Mouse (Mus musculus) heart, embryonic 14.5 days (tissue): ENCODE results near the gene Paqr9. TPM values are rescaled to one million over a fixed set of nuclear protein-coding genes. Genes with fewer than 3 reads are reported as not detected.

ENCODE experiments used
- ATAC-seq: fragments of 200-750 bp; cut with Nextera tagmentation; 2 replicates; pipeline ENCODE4 v1.8.0; 2017; ENCODE audit warnings: low read depth, moderate TSS enrichment; ENCODE audit not compliant: insufficient number of reproducible peaks, insufficient read depth, low FRiP score
- H3K27ac ChIP-seq, 2 experiments: fragments of 200-500 bp in 1 of 2; fragments of 300-500 bp in 1 of 2; sonication (generic) in 1 of 2; replicated peaks in 1 of 2; 2 replicates each; pipeline ENCODE4 v1.5.1; 2012 to 2014; ENCODE audit warnings: low read depth in 2 of 2, low read length in 2 of 2, control low read depth in 1 of 2, mild to moderate bottlenecking in 1 of 2, mixed read lengths in 1 of 2; ENCODE audit not compliant: control insufficient read depth in 1 of 2, insufficient read depth in 1 of 2
- H3K27me3 ChIP-seq: fragments of 300-500 bp; sonication (generic); 2 replicates; pipeline ENCODE4 v1.6.1; 2014; ENCODE audit warnings: mild to moderate bottlenecking, low read length, control low read depth; ENCODE audit not compliant: control insufficient read depth, insufficient read depth
- H3K36me3 ChIP-seq: fragments of 300-500 bp; sonication (generic); 2 replicates; pipeline ENCODE4 v1.6.1; 2014; ENCODE audit warnings: mild to moderate bottlenecking, control low read depth, low read length, mixed read lengths; ENCODE audit not compliant: control insufficient read depth, insufficient read depth
- H3K4me1 ChIP-seq, 2 experiments: fragments of 200-500 bp in 1 of 2; fragments of 300-500 bp in 1 of 2; sonication (generic) in 1 of 2; 2 replicates each; pipeline ENCODE4 v1.6.1; 2012 to 2014; ENCODE audit warnings: low read length in 2 of 2, control low read depth in 1 of 2, mixed read lengths in 1 of 2; ENCODE audit not compliant: control insufficient read depth in 2 of 2, insufficient read depth in 2 of 2
- H3K4me2 ChIP-seq: fragments of 300-500 bp; sonication (generic); 2 replicates; pipeline ENCODE4 v1.6.1; 2014; ENCODE audit warnings: mild to moderate bottlenecking, low read length
- H3K4me3 ChIP-seq, 2 experiments: fragments of 200-500 bp in 1 of 2; fragments of 300-500 bp in 1 of 2; sonication (generic) in 1 of 2; 2 replicates each; pipeline ENCODE4 v1.5.1; 2012 to 2014; ENCODE audit warnings: low read length in 2 of 2, mild to moderate bottlenecking in 2 of 2, control low read depth in 1 of 2, low read depth in 1 of 2, moderate library complexity in 1 of 2; ENCODE audit not compliant: control insufficient read depth in 1 of 2, insufficient read depth in 1 of 2
- H3K9ac ChIP-seq: fragments of 300-500 bp; sonication (generic); 2 replicates; pipeline ENCODE4 v1.6.1; 2014; ENCODE audit warnings: mild to moderate bottlenecking, low read length
- H3K9me3 ChIP-seq: fragments of 300-500 bp; sonication (generic); 2 replicates; pipeline ENCODE4 v1.6.1; 2016; ENCODE audit warnings: low read length, control low read depth; ENCODE audit not compliant: control insufficient read depth
- WGBS: fragments of 180-500 bp; shearing (Covaris S2); extraction: QIAGEN DNeasy Blood & Tissue Kit; methylation state at CpG from one replicate; pipeline ENCODE4 v1.1.7; 2014; 5-methylcytosine and 5-hydroxymethylcytosine counted together
- polyA plus RNA-seq: library from polyadenylated mRNA; unstranded; fragments of >200 nt; fragmentation: Nextera tagmentation; extraction: Ambion mirVana; gene quantifications from 2 replicates; pipeline ENCODE4 v1.2.1, GENCODE M21; 2014

The Paqr9 gene
- polyA plus RNA-seq, 1 experiment from 2014 or later = 0.91 TPM

DNA sequence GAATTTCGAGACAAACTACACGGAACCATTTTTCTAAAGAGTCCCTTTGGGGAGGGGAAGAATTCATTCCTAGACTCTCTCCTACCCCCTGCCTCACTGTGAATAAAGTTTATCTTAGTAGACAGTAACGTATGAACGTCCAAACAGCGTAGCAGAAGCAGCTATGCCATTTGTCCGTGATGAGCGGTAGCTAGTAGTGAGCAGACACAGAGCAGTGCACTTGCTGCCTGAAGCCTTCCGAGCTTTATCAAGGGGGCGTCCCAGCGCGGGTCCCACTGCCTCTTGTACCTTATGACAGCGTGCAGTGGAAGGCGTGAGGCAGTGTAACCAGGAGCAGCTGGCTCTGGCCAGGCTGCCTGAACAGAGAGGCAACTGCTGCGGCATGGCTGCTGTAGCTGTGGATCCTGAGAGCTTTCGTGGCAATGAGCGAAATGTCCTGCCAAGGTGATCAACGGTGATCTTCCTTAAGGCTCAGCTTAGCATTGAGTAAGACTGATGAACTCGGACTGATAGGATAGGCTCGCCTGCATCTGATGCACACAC, 38.8 kb downstream of the Paqr9 start:
- peak overlapping the region; percentile 45 for H3K9ac ChIP-seq
- no peaks in the 10 kb centered on the region for H3K27me3 ChIP-seq
- 32% methylated on average over 19 of the region's 19 CpGs for WGBS
- H3K4me1 ChIP-seq = peaks cover 0 to under 1% of the 10 kb centered on the region in 2 experiments; a peak in 1 of 4 replicates
- no peaks in the 10 kb centered on the region for H3K9me3 ChIP-seq
- no peak overlapping the region for H3K27ac ChIP-seq
- peak overlapping the region; percentile 62 for H3K4me2 ChIP-seq
- H3K36me3 ChIP-seq = no peaks in the 10 kb centered on the region
- ATAC-seq = no peak
- H3K4me3 ChIP-seq = peak overlapping the region; percentile 3 to 24; a peak in 3 of 4 replicates

DNA sequence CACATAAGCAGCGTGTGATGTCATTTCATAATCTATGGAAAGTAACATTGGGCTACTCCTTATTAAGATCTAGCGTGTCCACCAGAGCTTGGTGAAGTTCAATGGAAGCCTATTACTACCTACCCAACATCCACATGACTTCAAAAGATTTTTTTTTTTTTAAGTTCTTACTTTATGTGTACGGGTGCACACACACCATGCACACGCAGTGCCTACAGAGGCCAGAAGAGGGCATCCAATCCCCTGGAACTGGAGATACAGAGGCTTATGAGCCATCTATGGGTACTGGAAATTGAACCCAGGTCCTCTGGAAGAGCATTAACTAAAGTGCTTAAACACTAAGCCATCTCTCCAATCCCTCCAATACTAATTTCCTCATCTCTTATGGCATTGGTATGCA, 39.9 kb downstream of the Paqr9 start:
- ATAC-seq = no peak
- no peaks in the 10 kb centered on the region for H3K27me3 ChIP-seq
- WGBS = 78% methylated on average over 4 of the region's 4 CpGs
- H3K36me3 ChIP-seq = no peaks in the 10 kb centered on the region
- peaks cover 0 to 3% of the 10 kb centered on the region in 2 experiments; a peak in 1 of 4 replicates for H3K4me1 ChIP-seq
- H3K9ac ChIP-seq = no peak overlapping the region
- H3K9me3 ChIP-seq = no peaks in the 10 kb centered on the region
- no peak overlapping the region for H3K4me3 ChIP-seq
- no peak overlapping the region for H3K4me2 ChIP-seq
- no peak overlapping the region for H3K27ac ChIP-seq

DNA sequence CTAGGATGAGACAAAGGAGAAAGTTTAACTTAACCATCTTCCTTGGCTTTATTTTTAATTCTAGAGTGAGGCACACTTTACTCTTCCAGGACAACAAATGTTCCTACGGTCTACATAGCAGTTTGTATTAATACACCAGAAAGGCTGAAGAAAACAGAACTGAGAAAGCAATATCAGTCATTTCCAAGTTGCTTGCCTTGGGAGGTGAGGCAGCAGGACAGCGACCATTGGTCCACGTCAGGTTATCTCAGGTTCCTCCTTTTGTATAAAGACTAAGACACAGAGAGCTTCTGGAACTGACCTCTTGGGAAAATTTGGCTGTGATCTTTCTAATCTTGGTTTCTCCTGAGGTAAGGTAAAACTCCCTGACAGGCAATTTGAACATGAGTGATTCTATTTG, 43.4 kb downstream of the Paqr9 start:
- no peak overlapping the region for H3K27ac ChIP-seq
- H3K4me2 ChIP-seq = no peak overlapping the region
- WGBS = 74% methylated on average over 3 of the region's 3 CpGs
- H3K9ac ChIP-seq = no peak overlapping the region
- H3K27me3 ChIP-seq = no peaks in the 10 kb centered on the region
- H3K4me3 ChIP-seq = no peak overlapping the region
- no peak for ATAC-seq
- H3K4me1 ChIP-seq = peaks cover 0 to 3% of the 10 kb centered on the region in 2 experiments; a peak in 1 of 4 replicates
- no peaks in the 10 kb centered on the region for H3K9me3 ChIP-seq
- H3K36me3 ChIP-seq = no peaks in the 10 kb centered on the region

DNA sequence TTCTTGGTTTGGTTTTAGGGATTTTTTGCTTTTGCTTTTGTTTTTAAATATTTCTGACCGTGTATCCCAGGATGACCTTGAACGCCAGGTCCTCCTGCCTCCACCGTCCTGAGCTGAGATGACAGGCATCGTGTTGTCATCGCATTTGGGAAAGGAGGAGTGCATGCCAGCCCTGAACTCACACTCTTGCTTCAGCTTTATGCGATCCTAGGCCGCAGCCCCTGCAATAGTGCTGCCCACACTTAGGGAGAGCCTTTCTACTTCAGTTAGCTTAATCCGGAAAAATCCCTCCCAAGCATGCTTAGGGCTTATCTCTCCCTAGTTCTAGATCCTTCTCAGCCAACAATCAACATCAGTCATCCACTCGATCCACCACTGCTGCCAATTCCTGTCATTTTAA, 43.9 kb downstream of the Paqr9 start:
- H3K9ac ChIP-seq = no peak overlapping the region
- no peaks in the 10 kb centered on the region for H3K36me3 ChIP-seq
- H3K9me3 ChIP-seq = no peaks in the 10 kb centered on the region
- H3K4me1 ChIP-seq = peaks cover 0 to 3% of the 10 kb centered on the region in 2 experiments; a peak in 1 of 4 replicates
- WGBS = 56% methylated on average over 9 of the region's 9 CpGs
- no peak overlapping the region for H3K27ac ChIP-seq
- H3K4me2 ChIP-seq = no peak overlapping the region
- H3K27me3 ChIP-seq = no peaks in the 10 kb centered on the region
- no peak for ATAC-seq
- H3K4me3 ChIP-seq = no peak overlapping the region

DNA sequence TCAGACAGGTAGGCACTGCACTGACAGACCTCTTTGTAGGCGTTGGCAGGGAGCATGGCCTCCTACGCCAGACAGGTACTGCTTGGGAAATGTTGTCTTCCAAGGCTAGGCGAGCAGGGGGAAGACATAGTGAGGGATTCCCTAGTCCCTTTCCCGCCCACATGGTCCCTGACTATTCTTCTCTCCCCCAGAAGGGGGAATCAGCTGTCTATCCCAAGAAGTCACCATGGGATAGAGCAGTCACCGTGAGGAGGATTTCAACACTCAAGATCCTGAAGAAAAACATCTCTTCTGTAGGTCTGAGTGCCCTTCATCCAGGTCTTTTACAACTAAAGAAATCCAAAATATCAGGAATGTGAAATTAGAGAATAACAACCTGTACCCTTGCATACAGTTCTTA, 47.7 kb downstream of the Paqr9 start:
- Histone ChIP-seq H3K27ac (no peak overlapping the region), H3K4me2 (no peak overlapping the region), H3K4me3 (no peak overlapping the region), H3K27me3 (no peaks in the 10 kb centered on the region), H3K36me3 (no peaks in the 10 kb centered on the region), H3K9me3 (no peaks in the 10 kb centered on the region), H3K9ac (no peak overlapping the region), H3K4me1 (peaks cover 0 to 3% of the 10 kb centered on the region in 2 experiments; a peak in 1 of 4 replicates)
- 51% methylated on average over 5 of the region's 5 CpGs for WGBS
- no peak for ATAC-seq

DNA sequence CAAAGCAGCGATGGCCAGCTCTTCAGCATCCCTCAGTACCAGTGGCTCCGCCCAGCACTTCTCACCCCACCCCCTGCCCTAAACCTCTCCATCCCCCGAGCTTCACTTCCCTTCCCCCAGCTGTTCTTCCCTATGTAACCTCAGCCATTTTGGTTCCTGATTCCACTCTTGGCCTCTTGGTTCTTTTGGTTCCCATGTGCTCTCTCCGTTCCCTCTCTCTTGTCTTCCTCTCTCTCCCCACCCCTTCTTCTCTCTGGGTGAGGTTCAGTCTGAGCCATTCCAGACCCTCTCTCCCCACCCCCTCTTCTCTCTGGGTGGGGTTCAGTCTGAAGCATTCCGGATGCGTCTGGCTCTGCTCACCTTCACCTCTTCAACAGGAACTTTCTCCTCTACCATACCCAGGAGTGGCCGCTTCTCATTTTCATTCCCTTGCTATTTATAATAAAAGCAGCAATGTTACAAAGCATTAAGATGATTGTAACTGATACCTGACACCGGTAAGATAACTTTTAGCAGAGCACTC, 52.9 kb downstream of the Paqr9 start:
- Histone ChIP-seq H3K4me1 (no peaks in the 10 kb centered on the region), H3K9ac (no peak overlapping the region), H3K9me3 (no peaks in the 10 kb centered on the region), H3K4me2 (no peak overlapping the region), H3K27ac (no peak overlapping the region), H3K4me3 (no peak overlapping the region), H3K27me3 (no peaks in the 10 kb centered on the region), H3K36me3 (no peaks in the 10 kb centered on the region)
- no peak for ATAC-seq
- WGBS = 72% methylated on average over 8 of the region's 8 CpGs

DNA sequence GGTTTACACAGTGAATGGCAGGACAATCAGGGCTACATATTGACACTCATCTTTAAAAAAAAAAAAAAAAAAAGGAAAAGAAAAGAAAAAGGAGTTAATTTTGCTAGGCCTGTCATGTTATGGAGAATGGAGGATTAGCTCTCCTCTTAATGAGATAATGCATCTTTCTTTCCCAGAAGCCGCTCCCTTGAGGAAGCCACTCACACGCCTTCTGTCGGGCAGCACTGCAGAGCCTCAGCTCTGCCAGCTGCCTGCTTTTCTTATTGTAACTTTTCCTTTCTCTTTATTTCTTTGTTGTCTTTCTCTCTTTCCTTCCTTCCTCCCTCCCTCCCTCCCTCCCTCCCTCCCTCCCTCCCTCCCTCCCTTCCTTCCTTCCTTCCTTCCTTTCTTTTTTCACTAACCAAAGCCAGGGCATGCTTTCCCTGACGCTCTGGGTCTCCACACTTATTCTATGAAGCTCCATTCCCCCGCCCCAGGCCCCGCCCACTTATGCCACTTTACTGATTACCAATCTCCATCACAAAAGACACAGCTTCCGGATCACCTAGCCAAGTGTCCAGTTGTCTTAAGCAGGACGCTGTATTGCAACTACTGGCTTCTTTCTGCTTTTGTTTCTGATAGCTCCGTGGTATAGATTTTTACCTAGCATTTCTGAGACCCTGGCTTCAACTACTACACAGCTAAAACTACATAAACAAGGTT, 54.1 kb downstream of the Paqr9 start:
- H3K9me3 ChIP-seq = no peaks in the 10 kb centered on the region
- 34% methylated on average over 9 of the region's 9 CpGs for WGBS

More for the DNA sequence above, 54.1 kb downstream of the Paqr9 start:
- H3K4me2 ChIP-seq = no peak overlapping the region
- no peaks in the 10 kb centered on the region for H3K27me3 ChIP-seq
- no peaks in the 10 kb centered on the region for H3K36me3 ChIP-seq
- H3K9ac ChIP-seq = no peak overlapping the region
- H3K4me1 ChIP-seq = no peaks in the 10 kb centered on the region
- ATAC-seq = no peak
- no peak overlapping the region for H3K4me3 ChIP-seq
- no peak overlapping the region for H3K27ac ChIP-seq
